In the genomic region with DNA sequence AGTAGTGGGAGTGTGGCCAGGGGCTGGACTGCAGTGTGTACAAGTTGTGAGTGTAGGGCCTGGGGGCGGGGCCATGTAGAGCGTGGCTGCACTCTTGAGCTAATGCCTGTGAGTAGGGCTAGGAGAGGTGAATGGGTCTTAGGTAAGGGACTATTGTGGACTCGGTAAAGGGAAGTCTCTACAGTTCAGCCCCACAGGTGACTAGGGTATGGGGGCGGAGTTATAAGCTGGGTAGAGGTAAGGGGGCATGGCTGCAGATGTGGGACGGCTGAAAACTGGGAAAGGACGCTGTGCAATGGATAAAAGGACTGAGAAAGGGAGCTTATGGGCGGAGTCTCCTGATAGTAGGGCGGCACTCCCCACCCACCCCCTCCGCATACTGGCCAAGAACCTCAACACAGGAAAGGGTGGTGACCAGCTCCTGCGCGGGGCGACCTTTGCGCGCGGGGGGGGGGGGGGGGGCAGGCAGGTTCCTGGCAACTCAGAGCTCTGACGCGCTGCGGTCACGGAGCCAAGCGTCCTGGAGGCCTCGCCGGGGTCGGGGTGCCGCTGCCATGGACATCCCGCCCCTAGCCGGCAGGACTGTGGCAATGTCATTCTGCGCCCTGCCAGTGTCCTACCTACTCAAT, we compare ENCODE assay signal across 8 mouse cellular contexts. TPM values are rescaled to one million over a fixed set of nuclear protein-coding genes. Genes with fewer than 3 reads are reported as not detected.
DNase-seq lines count a peak whose midpoint lies in the region; ATAC-seq and TF ChIP-seq lines count a peak whose summit lies in the region.

TSS of gene Tm6sf2 (plus strand) at position 484 of the 629 bp plus-strand sequence.

- no peaks in the 10 kb centered on the region for H3K9me3 ChIP-seq in heart, embryonic 12.5 days (replicated peaks)
- no peaks in the 10 kb centered on the region for H3K9me3 ChIP-seq in lung, embryonic 15.5 days

- H3K36me3 ChIP-seq in heart, embryonic 12.5 days, result peaks cover 41% of the 10 kb centered on the region
- peaks cover 18% of the 10 kb centered on the region; the same call in 1 of the 2 replicates for H3K36me3 ChIP-seq in lung, embryonic 15.5 days
- peaks cover 36% of the 10 kb centered on the region for H3K36me3 ChIP-seq in small intestine, adult 2 months (ENCODE audit: control insufficient read depth, insufficient read depth, low read length)

- DNase-seq in T-cell, adult 2 months (ENCODE audit: low spot score), result peak; percentile 17
- DNase-seq in embryo, embryonic 11 days, result peak; percentile 14
- peak; percentile 77 for DNase-seq in kidney, adult 9 months
- DNase-seq in layer of hippocampus, adult 9-10 months (ENCODE audit: low spot score), result no peak
- no peak for DNase-seq in urinary bladder, postnatal 10 days (ENCODE audit: low spot score)

- peaks cover 20% of the 10 kb centered on the region for H3K4me1 ChIP-seq in heart, embryonic 12.5 days (replicated peaks)
- H3K4me1 ChIP-seq in lung, embryonic 15.5 days, result peaks cover 8% of the 10 kb centered on the region
- H3K4me1 ChIP-seq in small intestine, adult 2 months (ENCODE audit: control insufficient read depth, insufficient read depth, insufficient read length, low read length), result peaks cover 19% of the 10 kb centered on the region; the same call in 1 of the 2 replicates

- 7% methylated on average over 26 of the region's 27 CpGs for WGBS in heart, embryonic 12.5 days
- WGBS in lung, embryonic 15.5 days, result 10% methylated on average over 20 of the region's 27 CpGs
- 3% methylated on average over 27 of the region's 27 CpGs for WGBS in small intestine, adult 2 months

- peak within 1 kb of the TSS; percentile 63 for H3K9ac ChIP-seq in heart, embryonic 12.5 days
- H3K9ac ChIP-seq in lung, embryonic 15.5 days, result no peak within 1 kb of the TSS

- no peak for TF ChIP-seq CTCF in small intestine, adult 2 months (IDR thresholded peaks at IDR 0.05; ENCODE audit: extremely low read depth, insufficient read length, insufficient replicate concordance, low read depth, low read length)

- peak within 1 kb of the TSS; percentile 40 for H3K4me3 ChIP-seq in heart, embryonic 12.5 days
- peak within 1 kb of the TSS; percentile 18 for H3K4me3 ChIP-seq in lung, embryonic 15.5 days
- peak within 1 kb of the TSS; percentile 79 for H3K4me3 ChIP-seq in small intestine, adult 2 months (ENCODE audit: low read depth, low read length)

- peak within 1 kb of the TSS; percentile 77 for H3K4me2 ChIP-seq in heart, embryonic 12.5 days
- H3K4me2 ChIP-seq in lung, embryonic 15.5 days, result peak within 1 kb of the TSS; percentile 58

- H3K27ac ChIP-seq in heart, embryonic 12.5 days (ENCODE audit: poor library complexity, severe bottlenecking), result no peak within 1 kb of the TSS
- H3K27ac ChIP-seq in lung, embryonic 15.5 days, result 0 out of 2 replicates have a peak within 1 kb of the TSS, but pooled peaks have one; percentile 4
- peak within 1 kb of the TSS; percentile 100 for H3K27ac ChIP-seq in small intestine, adult 2 months (ENCODE audit: insufficient read depth, low read depth, low read length)

- 0 out of 2 replicates have a peak, but pooled peaks have one; percentile 39 for TF ChIP-seq POLR2A in small intestine, adult 2 months (IDR thresholded peaks at IDR 0.05; ENCODE audit: low read depth, low read length)

- ATAC-seq in heart, embryonic 12.5 days (ENCODE audit: insufficient number of reproducible peaks, low FRiP score), result peak; percentile 65
- ATAC-seq in lung, embryonic 15.5 days (ENCODE audit: borderline replicate concordance, extremely low read depth, low FRiP score, low TSS enrichment), result peak; percentile 69

- H3K27me3 ChIP-seq in heart, embryonic 12.5 days (replicated peaks), result no peaks in the 10 kb centered on the region
- H3K27me3 ChIP-seq in lung, embryonic 15.5 days, result no peaks in the 10 kb centered on the region
- H3K27me3 ChIP-seq in small intestine, adult 2 months (ENCODE audit: control insufficient read depth, insufficient read depth, low read length), result no peaks in the 10 kb centered on the region

RNA-seq across cellular contexts. Expression of gene Tm6sf2, which starts in this region (rescaled TPM):
- 1.3 and 1.6 TPM in 2 replicates for polyA plus RNA-seq in heart, embryonic 12.5 days (2016; fragmentation: Nextera tagmentation; extraction: Ambion mirVana)
- polyA plus RNA-seq in lung, embryonic 15.5 days (2015; fragmentation: Nextera tagmentation; extraction: Ambion mirVana), result 0.54 TPM in 2 replicates
- polyA plus RNA-seq in small intestine, adult 2 months (2012; rRNA removed), result 608 and 1,607 TPM in 2 replicates

Comparison
In these comparisons a context has a peak if more than half of its experiments do, and no peak if none do; other contexts are left out.
1. RNA of gene Tm6sf2 (polyA plus RNA-seq): 608 to 1,607 TPM in small intestine, adult 2 months; 1.3 to 1.6 TPM in heart, embryonic 12.5 days and 0.54 TPM in lung, embryonic 15.5 days; every median in the first group is over 100 times any median in the second.
2. Peak in ATAC-seq, H3K4me3 ChIP-seq, H3K27ac ChIP-seq and H3K4me2 ChIP-seq in lung, embryonic 15.5 days; RNA of the gene not detected or under 1 TPM.
3. DNase-seq: peak in T-cell, adult 2 months (single experiment), embryo, embryonic 11 days (single experiment) and kidney, adult 9 months (single experiment); none in layer of hippocampus, adult 9-10 months (single experiment) and urinary bladder, postnatal 10 days (single experiment).
4. H3K4me3 ChIP-seq: peak in every context shown above with its lines; median percentile 79 in small intestine, adult 2 months; 40 in heart, embryonic 12.5 days; 18 in lung, embryonic 15.5 days.